Mouse (Mus musculus): ENCODE results near the gene Prrxl1. TPM values are rescaled to one million over a fixed set of nuclear protein-coding genes. Genes with fewer than 3 reads are reported as not detected.

The Prrxl1 gene
- polyA plus RNA-seq, 1 experiment = not detected

Other genes starting within 250 kb of the Prrxl1 start
- 1.2 and 2.8 TPM in 2 replicates for gene 1700024G13Rik, start 211.0 kb upstream of the Prrxl1 start, polyA plus RNA-seq (2012; rRNA removed)
- gene Slc18a3, start 134.6 kb upstream of the Prrxl1 start, polyA plus RNA-seq (2012; rRNA removed) = not detected in 2 replicates
- not detected in 2 replicates for gene Chat, start 133.4 kb upstream of the Prrxl1 start, polyA plus RNA-seq (2012; rRNA removed)
- gene Ercc6, start 85.9 kb upstream of the Prrxl1 start, polyA plus RNA-seq (2012; rRNA removed) = 7.6 and 8.9 TPM in 2 replicates
- gene 3425401B19Rik, start 85.9 kb downstream of the Prrxl1 start, polyA plus RNA-seq (2012; rRNA removed) = 0.30 and 0.35 TPM in 2 replicates
- gene Tmem273, start 186.6 kb downstream of the Prrxl1 start, polyA plus RNA-seq (2012; rRNA removed) = 2.8 and 3.9 TPM in 2 replicates
- gene Fam170b, start 234.6 kb downstream of the Prrxl1 start, polyA plus RNA-seq (2012; rRNA removed) = 0.18 and 0.24 TPM in 2 replicates

Data from gonadal fat pad, adult 2 months (tissue).